Mouse (Mus musculus) induced T-regulatory cell, adult 2 months (primary cell): ENCODE measurements around the gene Babam2.

Experiments
- DNase-seq: peaks from one replicate; pipeline ENCODE4 v3.0.0-alpha.2; 2012; ENCODE audit warnings: low read depth

Gene Babam2

GRCm38 (mm10) chr5:32043153-32043552, 345.7 kb downstream of the Babam2 start:
- DNase-seq: no peak

GRCm38 (mm10) chr5:32043996-32044395, 346.5 kb downstream of the Babam2 start:
- no peak for DNase-seq

GRCm38 (mm10) chr5:32051899-32052298, 354.4 kb downstream of the Babam2 start:
- no peak for DNase-seq

GRCm38 (mm10) chr5:32052467-32052866, 355.0 kb downstream of the Babam2 start:
- DNase-seq: no peak

GRCm38 (mm10) chr5:32053476-32053875, 356.0 kb downstream of the Babam2 start:
- no peak for DNase-seq

GRCm38 (mm10) chr5:32055676-32056075, 358.2 kb downstream of the Babam2 start:
- peak; percentile 16 for DNase-seq

GRCm38 (mm10) chr5:32056126-32056525, 358.6 kb downstream of the Babam2 start:
- DNase-seq: no peak

GRCm38 (mm10) chr5:32058481-32059253, 361.2 kb downstream of the Babam2 start:
- DNase-seq: no peak

- no peak for DNase-seq
Measured at GRCm38 (mm10) chr5:32059254-32059796, 361.8 kb downstream of the Babam2 start.

- no peak for DNase-seq
Measured at GRCm38 (mm10) chr5:32060485-32060884, 363.0 kb downstream of the Babam2 start.

GRCm38 (mm10) chr5:32061854-32062253, 364.4 kb downstream of the Babam2 start:
- DNase-seq: no peak

- DNase-seq: no peak
Measured at GRCm38 (mm10) chr5:32064341-32065105, 367.0 kb downstream of the Babam2 start.

- DNase-seq: no peak
Measured at GRCm38 (mm10) chr5:32066015-32066734, 368.7 kb downstream of the Babam2 start.

GRCm38 (mm10) chr5:32066839-32067238, 369.4 kb downstream of the Babam2 start:
- no peak for DNase-seq

GRCm38 (mm10) chr5:32068616-32069015, 371.1 kb downstream of the Babam2 start:
- no peak for DNase-seq

GRCm38 (mm10) chr5:32069096-32069495, 371.6 kb downstream of the Babam2 start:
- no peak for DNase-seq

- no peak for DNase-seq
Measured at GRCm38 (mm10) chr5:32069566-32070169, 372.2 kb downstream of the Babam2 start.

GRCm38 (mm10) chr5:32070781-32071180, 373.3 kb downstream of the Babam2 start:
- no peak for DNase-seq

- no peak for DNase-seq
Measured at GRCm38 (mm10) chr5:32071314-32071713, 373.8 kb downstream of the Babam2 start.

- DNase-seq: no peak
Measured at GRCm38 (mm10) chr5:32071824-32072223, 374.3 kb downstream of the Babam2 start.

- DNase-seq: no peak
Measured at GRCm38 (mm10) chr5:32072877-32073276, 375.4 kb downstream of the Babam2 start.

- no peak for DNase-seq
Measured at GRCm38 (mm10) chr5:32074053-32074452, 376.6 kb downstream of the Babam2 start.
